Mouse (Mus musculus): ENCODE results near the gene Tfdp2. TPM values are rescaled to one million over a fixed set of nuclear protein-coding genes. Genes with fewer than 3 reads are reported as not detected.

Tfdp2 gene
- polyA plus RNA-seq, 1 experiment: 5.6 TPM

DNA sequence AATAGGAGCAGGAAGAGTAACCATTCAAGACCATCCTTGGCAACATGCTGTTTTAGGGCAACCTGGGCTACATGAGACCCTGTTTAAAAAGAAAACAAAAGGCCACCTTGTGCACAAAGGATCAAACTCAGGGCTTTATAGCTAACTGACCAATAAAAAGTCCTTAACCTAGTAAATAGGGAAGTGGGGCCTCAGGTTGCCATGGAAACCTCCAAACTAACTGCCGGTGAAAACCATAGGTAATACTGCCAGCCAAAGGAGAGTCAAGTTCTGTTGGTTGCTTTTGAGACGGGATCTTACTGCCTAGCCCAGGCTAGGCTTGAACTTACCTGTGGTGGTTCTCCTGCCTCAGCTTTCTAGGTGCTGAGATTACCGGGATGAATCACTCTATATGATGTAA, 25.5 kb upstream of the Tfdp2 start:
- Histone ChIP-seq H3K4me2 (ENCODE audit: low read depth) (no peak overlapping the region), H3K4me3 (no peak overlapping the region), H3K27me3 (ENCODE audit: control insufficient read depth, insufficient read depth, insufficient read length) (no peaks in the 10 kb centered on the region), H3K79me2 (ENCODE audit: control insufficient read depth, insufficient read depth) (no peaks in the 10 kb centered on the region), H3K36me3 (ENCODE audit: control insufficient read depth, insufficient read depth) (no peaks in the 10 kb centered on the region), H3ac (ENCODE audit: control insufficient read depth, insufficient read length) (no peak overlapping the region)
- TF ChIP-seq USF1 (IDR thresholded peaks at IDR 0.05; ENCODE audit: low read depth): no peak
- TF ChIP-seq POLR2AphosphoS2 (IDR thresholded peaks at IDR 0.05; ENCODE audit: insufficient read length, low read depth): no peak
- TF ChIP-seq SRF (IDR thresholded peaks at IDR 0.05; ENCODE audit: control insufficient read depth, insufficient read length, low read depth): no peak
- no peak for TF ChIP-seq MAX (IDR thresholded peaks at IDR 0.05; ENCODE audit: low read depth)
- TF ChIP-seq TCF3 (IDR thresholded peaks at IDR 0.05; ENCODE audit: insufficient read length, low read depth): no peak
- no peak for TF ChIP-seq POLR2A (IDR thresholded peaks at IDR 0.05; ENCODE audit: insufficient read length, low read depth)
- no peak for TF ChIP-seq MYOG (IDR thresholded peaks at IDR 0.05; ENCODE audit: control insufficient read depth in 1 of 3, insufficient read depth in 1 of 3, insufficient read length in 2 of 3, low read depth in 2 of 3)
- TF ChIP-seq TCF12 (IDR thresholded peaks at IDR 0.05; ENCODE audit: insufficient read depth, poor library complexity, severe bottlenecking): no peak
- no peak for TF ChIP-seq REST (IDR thresholded peaks at IDR 0.05; ENCODE audit: insufficient read depth, insufficient read length)
- no peak for TF ChIP-seq CEBPB (IDR thresholded peaks at IDR 0.05; ENCODE audit: insufficient read depth, poor library complexity, severe bottlenecking)
- TF ChIP-seq E2F4 (IDR thresholded peaks at IDR 0.05; ENCODE audit: insufficient read depth): no peak
- TF ChIP-seq MYOD1 (IDR thresholded peaks at IDR 0.05; ENCODE audit: control insufficient read depth in 1 of 3, insufficient read length in 2 of 3, low read depth in 2 of 3): no peak

DNA sequence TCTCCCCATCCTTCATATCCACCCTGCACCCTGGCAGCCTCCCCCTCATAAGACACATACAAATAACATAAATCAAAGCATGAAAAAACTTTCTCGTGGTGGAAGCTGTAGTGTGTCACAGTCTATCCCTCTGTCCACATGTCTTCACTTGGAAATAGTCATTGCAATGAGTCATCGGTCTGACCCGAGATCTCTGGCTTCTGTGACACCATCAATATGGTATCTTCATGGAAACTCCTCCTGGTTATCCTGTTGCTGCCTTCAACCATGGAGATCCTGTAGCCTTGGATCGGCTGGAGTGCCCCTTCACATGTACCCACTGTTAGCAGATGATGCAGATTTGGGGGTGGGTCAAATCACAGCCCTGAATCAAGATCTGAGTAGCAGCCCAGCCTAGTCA, 11.2 kb upstream of the Tfdp2 start:
- H3K27me3 ChIP-seq (ENCODE audit: control insufficient read depth, insufficient read depth, insufficient read length): no peaks in the 10 kb centered on the region
- H3K36me3 ChIP-seq (ENCODE audit: control insufficient read depth, insufficient read depth): no peaks in the 10 kb centered on the region
- H3ac ChIP-seq (ENCODE audit: control insufficient read depth, insufficient read length): no peak overlapping the region
- H3K4me3 ChIP-seq: no peak overlapping the region
- H3K79me2 ChIP-seq (ENCODE audit: control insufficient read depth, insufficient read depth): no peaks in the 10 kb centered on the region
- no peak overlapping the region for H3K4me2 ChIP-seq (ENCODE audit: low read depth)
- TF ChIP-seq POLR2A (IDR thresholded peaks at IDR 0.05; ENCODE audit: insufficient read length, low read depth) (no peak), TCF12 (IDR thresholded peaks at IDR 0.05; ENCODE audit: insufficient read depth, poor library complexity, severe bottlenecking) (no peak), E2F4 (IDR thresholded peaks at IDR 0.05; ENCODE audit: insufficient read depth) (no peak), MAX (IDR thresholded peaks at IDR 0.05; ENCODE audit: low read depth) (no peak), POLR2AphosphoS2 (IDR thresholded peaks at IDR 0.05; ENCODE audit: insufficient read length, low read depth) (no peak), MYOD1 (IDR thresholded peaks at IDR 0.05; ENCODE audit: control insufficient read depth in 1 of 3, insufficient read length in 2 of 3, low read depth in 2 of 3) (no peak), TCF3 (IDR thresholded peaks at IDR 0.05; ENCODE audit: insufficient read length, low read depth) (no peak)

DNA sequence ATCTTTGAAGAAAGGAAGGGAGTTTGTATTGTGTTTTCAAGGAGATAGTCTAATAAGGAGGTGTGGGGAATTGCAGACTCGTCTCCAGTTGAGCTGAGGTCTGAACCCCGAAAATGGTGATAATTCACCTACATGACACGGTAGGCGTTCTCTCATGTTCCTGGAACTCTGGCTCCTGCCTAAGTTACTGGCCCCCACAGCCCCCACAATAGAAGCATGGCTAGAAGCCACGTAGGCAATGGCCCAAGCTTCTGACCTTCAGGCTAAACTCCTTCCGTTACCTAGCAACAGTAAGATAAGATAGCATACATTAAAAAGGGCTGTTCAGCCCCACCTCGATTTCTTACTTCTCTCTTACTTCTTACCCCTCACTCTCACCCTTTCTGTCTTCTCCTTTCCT, 9.4 kb upstream of the Tfdp2 start:
- H3K4me2 ChIP-seq (ENCODE audit: low read depth): no peak overlapping the region
- H3K36me3 ChIP-seq (ENCODE audit: control insufficient read depth, insufficient read depth): no peaks in the 10 kb centered on the region
- no peaks in the 10 kb centered on the region for H3K79me2 ChIP-seq (ENCODE audit: control insufficient read depth, insufficient read depth)
- H3K4me3 ChIP-seq: no peak overlapping the region
- TF ChIP-seq CEBPB (IDR thresholded peaks at IDR 0.05; ENCODE audit: insufficient read depth, poor library complexity, severe bottlenecking) (no peak), POLR2AphosphoS2 (IDR thresholded peaks at IDR 0.05; ENCODE audit: insufficient read length, low read depth) (no peak), MAX (IDR thresholded peaks at IDR 0.05; ENCODE audit: low read depth) (no peak), SRF (IDR thresholded peaks at IDR 0.05; ENCODE audit: control insufficient read depth, insufficient read length, low read depth) (no peak), USF1 (IDR thresholded peaks at IDR 0.05; ENCODE audit: low read depth) (no peak), REST (IDR thresholded peaks at IDR 0.05; ENCODE audit: insufficient read depth, insufficient read length) (no peak), E2F4 (IDR thresholded peaks at IDR 0.05; ENCODE audit: insufficient read depth) (no peak), MYOD1 (IDR thresholded peaks at IDR 0.05; ENCODE audit: control insufficient read depth in 1 of 3, insufficient read length in 2 of 3, low read depth in 2 of 3) (no peak), MYOG (IDR thresholded peaks at IDR 0.05; ENCODE audit: control insufficient read depth in 1 of 3, insufficient read depth in 1 of 3, insufficient read length in 2 of 3, low read depth in 2 of 3) (no peak)
- no peaks in the 10 kb centered on the region for H3K27me3 ChIP-seq (ENCODE audit: control insufficient read depth, insufficient read depth, insufficient read length)
- H3ac ChIP-seq (ENCODE audit: control insufficient read depth, insufficient read length): no peak overlapping the region

DNA sequence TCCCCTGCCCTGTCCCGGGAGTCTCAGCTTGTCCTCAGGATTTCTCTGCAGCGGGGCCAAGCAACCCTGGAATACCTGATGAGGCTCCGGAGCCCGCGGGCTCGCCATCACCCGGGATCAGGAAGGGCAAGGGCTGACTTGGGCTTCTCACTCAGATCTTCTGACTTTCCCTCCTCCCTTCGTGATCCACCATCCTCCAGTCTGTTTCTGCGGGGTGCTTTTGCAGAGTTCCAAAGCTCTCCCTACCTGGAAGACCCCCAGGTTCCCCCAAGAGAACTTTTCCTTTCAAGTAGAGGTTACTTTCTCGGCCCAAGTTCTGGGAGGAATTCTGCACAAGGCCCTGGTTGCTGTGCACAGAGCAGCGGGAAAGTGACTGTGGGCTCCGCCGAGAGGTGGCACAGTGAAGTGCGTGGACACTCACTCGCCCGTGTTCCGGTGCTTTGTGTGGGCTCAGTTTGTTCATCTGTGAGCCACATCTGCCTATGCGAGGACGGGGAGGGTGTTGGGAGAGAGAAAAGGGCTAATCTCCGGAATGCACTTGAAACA, 634 bp downstream of the Tfdp2 start:
- TF ChIP-seq USF1 (IDR thresholded peaks at IDR 0.05; ENCODE audit: low read depth): no peak
- no peak for TF ChIP-seq POLR2A (IDR thresholded peaks at IDR 0.05; ENCODE audit: insufficient read length, low read depth)
- TF ChIP-seq SRF (IDR thresholded peaks at IDR 0.05; ENCODE audit: control insufficient read depth, insufficient read length, low read depth): no peak
- no peak for TF ChIP-seq MYOG (IDR thresholded peaks at IDR 0.05; ENCODE audit: control insufficient read depth in 1 of 3, insufficient read depth in 1 of 3, insufficient read length in 2 of 3, low read depth in 2 of 3)
- TF ChIP-seq REST (IDR thresholded peaks at IDR 0.05; ENCODE audit: insufficient read depth, insufficient read length): no peak
- TF ChIP-seq TCF3 (IDR thresholded peaks at IDR 0.05; ENCODE audit: insufficient read length, low read depth): no peak
- no peak for TF ChIP-seq E2F4 (IDR thresholded peaks at IDR 0.05; ENCODE audit: insufficient read depth)
- no peak for TF ChIP-seq MYOD1 (IDR thresholded peaks at IDR 0.05; ENCODE audit: control insufficient read depth in 1 of 3, insufficient read length in 2 of 3, low read depth in 2 of 3)
- TF ChIP-seq CEBPB (IDR thresholded peaks at IDR 0.05; ENCODE audit: insufficient read depth, poor library complexity, severe bottlenecking): no peak
- no peak for TF ChIP-seq POLR2AphosphoS2 (IDR thresholded peaks at IDR 0.05; ENCODE audit: insufficient read length, low read depth)
- TF ChIP-seq MAX (IDR thresholded peaks at IDR 0.05; ENCODE audit: low read depth): no peak
- TF ChIP-seq TCF12 (IDR thresholded peaks at IDR 0.05; ENCODE audit: insufficient read depth, poor library complexity, severe bottlenecking): no peak
- no peaks in the 10 kb centered on the region for H3K79me2 ChIP-seq (ENCODE audit: control insufficient read depth, insufficient read depth)
- peak overlapping the region; percentile 43 for H3K4me3 ChIP-seq
- H3K4me2 ChIP-seq (ENCODE audit: low read depth): peak overlapping the region; percentile 96
- H3ac ChIP-seq (ENCODE audit: control insufficient read depth, insufficient read length): peak overlapping the region; percentile 51
- H3K36me3 ChIP-seq (ENCODE audit: control insufficient read depth, insufficient read depth): no peaks in the 10 kb centered on the region
- no peaks in the 10 kb centered on the region for H3K27me3 ChIP-seq (ENCODE audit: control insufficient read depth, insufficient read depth, insufficient read length)

DNA sequence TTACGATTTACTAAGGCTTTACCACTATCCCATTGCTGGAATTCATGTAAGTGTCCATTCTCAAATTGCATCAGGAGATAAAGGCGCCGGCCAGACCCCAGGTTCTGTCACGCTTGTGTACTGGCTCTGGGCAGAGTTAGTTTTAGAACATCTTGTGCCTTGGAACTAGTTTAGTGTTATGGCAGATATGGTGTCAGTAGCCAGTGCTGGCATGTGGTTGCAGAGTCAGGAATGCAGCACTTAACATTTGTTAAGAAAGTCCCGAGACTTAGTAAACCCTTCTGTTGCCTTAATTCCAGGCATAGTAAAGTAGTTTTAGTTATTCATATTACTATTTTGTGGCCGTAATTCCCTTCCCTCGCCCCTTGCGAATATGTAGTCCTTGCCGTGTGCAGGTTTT, 1.7 kb downstream of the Tfdp2 start:
- Histone ChIP-seq H3ac (ENCODE audit: control insufficient read depth, insufficient read length) (no peak overlapping the region), H3K36me3 (ENCODE audit: control insufficient read depth, insufficient read depth) (no peaks in the 10 kb centered on the region), H3K4me3 (peak overlapping the region; percentile 43), H3K27me3 (ENCODE audit: control insufficient read depth, insufficient read depth, insufficient read length) (no peaks in the 10 kb centered on the region), H3K4me2 (ENCODE audit: low read depth) (peak overlapping the region; percentile 96), H3K79me2 (ENCODE audit: control insufficient read depth, insufficient read depth) (no peaks in the 10 kb centered on the region)
- TF ChIP-seq TCF3 (IDR thresholded peaks at IDR 0.05; ENCODE audit: insufficient read length, low read depth) (no peak), MYOD1 (IDR thresholded peaks at IDR 0.05; ENCODE audit: control insufficient read depth in 1 of 3, insufficient read length in 2 of 3, low read depth in 2 of 3) (no peak), POLR2A (IDR thresholded peaks at IDR 0.05; ENCODE audit: insufficient read length, low read depth) (no peak), USF1 (IDR thresholded peaks at IDR 0.05; ENCODE audit: low read depth) (no peak), TCF12 (IDR thresholded peaks at IDR 0.05; ENCODE audit: insufficient read depth, poor library complexity, severe bottlenecking) (no peak), MAX (IDR thresholded peaks at IDR 0.05; ENCODE audit: low read depth) (no peak), REST (IDR thresholded peaks at IDR 0.05; ENCODE audit: insufficient read depth, insufficient read length) (no peak), POLR2AphosphoS2 (IDR thresholded peaks at IDR 0.05; ENCODE audit: insufficient read length, low read depth) (no peak), E2F4 (IDR thresholded peaks at IDR 0.05; ENCODE audit: insufficient read depth) (no peak), SRF (IDR thresholded peaks at IDR 0.05; ENCODE audit: control insufficient read depth, insufficient read length, low read depth) (no peak), CEBPB (IDR thresholded peaks at IDR 0.05; ENCODE audit: insufficient read depth, poor library complexity, severe bottlenecking) (no peak), MYOG (IDR thresholded peaks at IDR 0.05; ENCODE audit: control insufficient read depth in 1 of 3, insufficient read depth in 1 of 3, insufficient read length in 2 of 3, low read depth in 2 of 3) (no peak)

Data from myocyte (in vitro differentiated cells).